Mouse (Mus musculus): ENCODE results near the gene Camta1. TPM values are rescaled to one million over a fixed set of nuclear protein-coding genes. Genes with fewer than 3 reads are reported as not detected.
A peak's percentile ranks its signal among the peaks of the same experiment; 100 is the strongest.
"Not testable (repeated sequence)": the region's sequence is repeated elsewhere in the genome, so short reads cannot be mapped to it uniquely, and the experiment has no call there.

The Camta1 gene
- polyA plus RNA-seq, 1 experiment = 29.8 TPM

- no peak for DNase-seq (ENCODE audit: low spot score)
Measured at GRCm38 (mm10) chr4:150896896-150897624, 964.6 kb downstream of the Camta1 start.

GRCm38 (mm10) chr4:150894718-150895501 is 966.8 kb downstream of the Camta1 start:
- DNase-seq (ENCODE audit: low spot score) = no peak

GRCm38 (mm10) chr4:150891308-150891707 is 970.4 kb downstream of the Camta1 start:
- DNase-seq (ENCODE audit: low spot score) = no peak

- DNase-seq (ENCODE audit: low spot score) = no peak
Measured at GRCm38 (mm10) chr4:150889955-150890315, 971.7 kb downstream of the Camta1 start.

- DNase-seq (ENCODE audit: low spot score) = no peak
Measured at GRCm38 (mm10) chr4:150889273-150889954, 972.3 kb downstream of the Camta1 start.

GRCm38 (mm10) chr4:150888492-150888891 is 973.2 kb downstream of the Camta1 start:
- DNase-seq (ENCODE audit: low spot score) = no peak

GRCm38 (mm10) chr4:150887903-150888302 is 973.8 kb downstream of the Camta1 start:
- no peak for DNase-seq (ENCODE audit: low spot score)

GRCm38 (mm10) chr4:150882632-150883031 is 979.0 kb downstream of the Camta1 start:
- DNase-seq (ENCODE audit: low spot score) = no peak

- no peak for DNase-seq (ENCODE audit: low spot score)
Measured at GRCm38 (mm10) chr4:150880364-150880763, 981.3 kb downstream of the Camta1 start.

- DNase-seq (ENCODE audit: low spot score) = no peak
Measured at GRCm38 (mm10) chr4:150879631-150880030, 982.0 kb downstream of the Camta1 start.

GRCm38 (mm10) chr4:150875393-150875792 is 986.3 kb downstream of the Camta1 start:
- DNase-seq (ENCODE audit: low spot score) = no peak

GRCm38 (mm10) chr4:150874416-150874815 is 987.3 kb downstream of the Camta1 start:
- DNase-seq (ENCODE audit: low spot score) = not testable (repeated sequence)

- no peak for DNase-seq (ENCODE audit: low spot score)
Measured at GRCm38 (mm10) chr4:150872681-150873080, 989.0 kb downstream of the Camta1 start.

GRCm38 (mm10) chr4:150872139-150872651 is 989.5 kb downstream of the Camta1 start:
- no peak for DNase-seq (ENCODE audit: low spot score)

GRCm38 (mm10) chr4:150871392-150872138 is 990.1 kb downstream of the Camta1 start:
- peak; percentile 40 for DNase-seq (ENCODE audit: low spot score)

- no peak for DNase-seq (ENCODE audit: low spot score)
Measured at GRCm38 (mm10) chr4:150870963-150871391, 990.7 kb downstream of the Camta1 start.

GRCm38 (mm10) chr4:150869276-150870197 is 992.1 kb downstream of the Camta1 start:
- DNase-seq (ENCODE audit: low spot score) = no peak

GRCm38 (mm10) chr4:150868859-150869258 is 992.8 kb downstream of the Camta1 start:
- no peak for DNase-seq (ENCODE audit: low spot score)

- DNase-seq (ENCODE audit: low spot score) = no peak
Measured at GRCm38 (mm10) chr4:150868161-150868560, 993.5 kb downstream of the Camta1 start.

Measured in urinary bladder, adult 2 months (tissue).